Mouse (Mus musculus) kidney, postnatal 10 days (tissue): Measurements from ENCODE around the gene Hdac4.

ENCODE experiments used
- DNase-seq: peaks from one replicate; pipeline ENCODE4 v3.0.0; 2021; ENCODE audit warnings: mixed read lengths

The Hdac4 gene

DNA sequence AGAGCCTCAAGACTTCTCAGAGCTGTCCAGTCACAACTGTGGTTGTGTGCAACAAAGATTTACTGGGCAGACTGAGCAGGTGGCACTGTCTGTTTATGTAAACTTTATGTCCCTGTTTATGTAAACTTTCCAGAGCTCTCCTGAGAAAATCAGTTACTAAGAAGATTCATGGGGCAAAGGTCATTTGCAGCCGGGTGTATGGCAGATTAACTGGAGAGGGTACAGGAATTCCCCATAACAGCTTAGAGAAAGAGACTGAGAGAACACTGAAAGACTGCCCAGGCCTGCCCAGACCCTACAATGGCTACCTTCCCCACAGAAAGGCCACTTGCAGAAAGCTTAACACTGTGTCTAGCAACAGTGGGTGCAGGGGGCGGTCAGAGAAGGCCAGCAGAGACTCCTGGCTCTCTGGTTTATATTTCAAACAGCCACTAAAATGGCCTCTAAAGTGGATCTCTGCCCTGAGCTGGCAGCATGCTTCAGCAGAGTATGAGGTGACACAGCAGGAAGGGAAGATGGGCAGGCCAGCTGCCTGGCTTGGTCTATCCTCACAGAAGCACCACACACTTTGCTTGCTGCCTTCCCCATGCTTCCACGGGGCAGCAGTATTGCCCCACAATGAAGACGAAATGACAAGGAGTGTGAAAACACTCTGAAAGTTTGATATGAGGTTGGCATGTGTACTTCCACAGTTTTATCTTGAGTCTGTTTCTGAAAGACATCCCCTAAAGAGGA is 179.4 kb downstream of the Hdac4 start:
- DNase-seq, result peak; percentile 29

- DNase-seq, result no peak
These were observed 180.2 kb downstream of the Hdac4 start for GRCm38 (mm10) chr1:92015252-92015651.

DNA sequence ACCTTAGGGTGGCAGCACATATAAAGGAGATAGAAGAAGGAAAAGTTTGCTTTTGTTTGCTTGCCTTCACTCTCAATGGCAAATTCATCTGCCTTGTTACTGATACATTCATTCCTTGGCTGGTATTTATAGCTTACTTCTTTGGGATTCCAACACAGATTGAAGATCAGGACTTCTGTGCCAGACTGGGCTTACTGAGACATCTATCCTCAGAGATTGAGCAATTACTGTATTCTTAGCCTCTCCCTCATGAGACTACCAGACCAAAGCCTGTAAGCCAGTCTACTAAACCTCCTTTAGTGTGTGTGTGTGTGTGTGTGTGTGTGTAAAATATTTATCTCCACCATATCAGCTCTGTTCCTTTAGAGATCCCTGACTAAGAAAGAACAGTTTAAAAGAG is 181.0 kb downstream of the Hdac4 start:
- no peak for DNase-seq

- DNase-seq, result no peak
These were observed 188.8 kb downstream of the Hdac4 start for GRCm38 (mm10) chr1:92006666-92007065.

DNA sequence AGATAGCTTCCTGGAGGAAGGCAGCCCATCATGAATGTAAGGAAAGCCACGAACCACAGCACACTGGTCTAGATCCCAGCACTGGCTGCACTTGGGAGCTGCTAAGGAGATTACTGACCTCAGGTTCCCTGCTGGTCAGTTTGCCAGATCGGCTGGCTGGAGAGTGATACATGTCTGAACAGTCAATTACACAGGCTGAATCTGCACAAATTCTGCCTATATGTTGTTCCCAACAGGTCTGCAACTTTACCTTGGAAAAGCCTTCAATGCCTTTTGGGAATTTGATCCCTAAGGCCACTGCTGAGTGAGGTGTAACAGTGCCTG is 189.9 kb downstream of the Hdac4 start:
- DNase-seq, result no peak

DNA sequence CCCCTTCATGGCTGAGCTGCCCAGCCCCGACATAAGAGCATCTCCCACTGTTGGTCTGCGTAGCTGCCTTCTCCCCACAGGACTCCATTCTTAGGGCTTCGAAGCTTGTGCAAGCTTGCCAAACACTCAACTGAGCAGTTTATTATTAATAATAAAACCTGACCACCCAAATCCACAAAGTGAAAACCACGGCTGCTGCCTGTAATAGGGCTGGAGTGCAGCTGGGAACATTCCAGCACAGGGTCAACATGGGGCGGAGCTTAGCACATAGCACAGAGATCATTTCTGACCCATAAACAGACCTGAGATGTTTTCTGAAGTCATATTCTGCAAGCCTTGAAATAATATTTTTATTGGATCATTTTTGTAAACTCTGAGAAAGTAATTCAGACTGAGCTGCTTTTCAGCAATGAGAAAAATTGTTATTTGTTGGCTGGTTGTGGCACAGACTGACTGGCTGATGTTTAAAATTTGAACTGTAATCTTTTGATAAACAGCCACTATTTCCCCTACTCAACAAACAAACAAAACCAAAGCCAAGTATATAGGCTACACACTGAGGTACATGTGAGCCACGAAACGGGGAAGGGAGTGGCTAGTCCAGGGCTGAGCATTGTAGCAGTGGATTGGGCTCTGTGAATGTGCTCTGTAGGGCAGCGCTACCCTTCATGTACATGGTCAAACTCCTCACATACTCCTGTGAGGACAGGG is 190.4 kb downstream of the Hdac4 start:
- peak; percentile 82 for DNase-seq

- DNase-seq, result no peak
These were observed 191.4 kb downstream of the Hdac4 start for GRCm38 (mm10) chr1:92004122-92004521.

DNA sequence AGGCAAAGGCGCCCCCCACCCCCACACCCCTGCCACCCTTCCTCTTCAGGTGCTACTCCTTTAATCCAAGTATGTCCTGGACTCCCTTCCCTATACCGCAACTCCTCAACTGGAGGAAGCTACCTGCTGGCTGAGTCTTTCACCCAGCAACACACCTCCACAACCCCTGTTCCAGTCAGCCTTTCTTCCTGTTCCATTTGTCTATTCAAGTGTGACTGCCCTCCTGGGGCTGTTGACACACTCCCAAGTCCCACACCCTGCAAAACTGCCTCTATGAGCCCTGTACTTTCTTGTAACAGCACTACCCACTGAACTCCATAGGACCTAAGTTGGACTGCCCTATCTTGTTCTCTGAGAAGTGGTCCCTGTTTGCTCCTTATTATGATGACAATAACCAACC is 195.3 kb downstream of the Hdac4 start:
- no peak for DNase-seq

- peak; percentile 30 for DNase-seq
These were observed 201.8 kb downstream of the Hdac4 start for GRCm38 (mm10) chr1:91993658-91994165.

DNA sequence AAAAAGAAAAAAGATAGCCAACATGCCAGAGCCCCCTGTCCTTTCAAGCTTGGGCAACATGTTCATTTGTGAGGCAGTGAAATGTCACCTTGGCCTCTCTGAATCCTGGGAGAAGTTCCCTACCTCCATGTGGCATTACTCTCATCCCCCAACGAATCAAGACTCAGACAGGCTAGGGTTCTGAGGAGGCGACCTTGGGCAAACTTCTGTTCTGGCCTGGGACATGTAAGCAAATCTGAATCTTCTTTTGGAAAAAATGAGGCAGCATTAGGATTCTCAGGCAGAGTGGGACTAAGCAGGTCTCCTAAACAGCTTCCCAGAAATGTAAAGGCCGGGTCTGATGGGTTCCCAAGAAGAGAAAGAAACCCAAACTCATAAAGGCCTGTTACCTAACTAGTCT is 202.8 kb downstream of the Hdac4 start:
- DNase-seq, result no peak

DNA sequence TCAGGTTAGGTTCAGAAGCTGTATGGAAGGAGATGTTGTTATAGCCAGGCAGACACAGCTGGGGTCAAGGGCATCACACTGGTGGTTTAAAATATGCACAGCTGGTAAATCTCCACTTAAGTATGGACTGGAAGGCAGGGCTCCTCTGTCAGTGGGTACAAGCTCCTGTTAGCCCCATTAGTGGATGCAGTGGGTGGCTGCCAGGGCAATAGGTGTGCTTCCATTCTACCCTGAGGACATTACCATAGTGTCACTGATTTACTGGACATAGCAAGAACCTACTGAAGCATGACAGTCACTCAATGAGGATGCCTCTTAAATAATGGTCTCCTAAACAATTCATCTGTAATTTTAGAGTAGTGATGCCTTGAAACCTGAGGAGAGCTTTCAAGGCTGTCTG is 203.9 kb downstream of the Hdac4 start:
- DNase-seq, result no peak

GRCm38 (mm10) chr1:91990852-91991251 is 204.6 kb downstream of the Hdac4 start:
- DNase-seq, result peak; percentile 60

- peak; percentile 31 for DNase-seq
These were observed 206.6 kb downstream of the Hdac4 start for GRCm38 (mm10) chr1:91988866-91989265.

DNA sequence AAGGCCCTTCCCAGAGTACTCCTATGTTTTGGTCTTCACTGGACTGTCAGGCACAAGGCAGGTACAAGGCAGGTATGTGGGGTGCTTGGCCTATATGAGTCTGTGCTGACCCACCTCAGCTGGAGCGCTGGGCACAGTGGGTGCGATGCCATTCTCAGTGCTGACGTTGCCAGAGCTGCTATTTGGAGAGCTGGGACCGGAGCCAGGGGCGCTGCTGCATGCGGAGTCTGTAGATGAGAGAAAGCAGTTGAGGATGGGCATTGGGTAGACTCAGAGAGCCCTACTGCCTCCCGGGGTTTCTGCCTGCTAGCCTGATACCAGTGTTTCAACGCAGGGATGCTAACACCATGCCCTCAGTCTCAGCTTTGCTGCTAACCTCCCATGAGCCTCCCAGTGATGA is 208.1 kb downstream of the Hdac4 start:
- DNase-seq, result no peak

- no peak for DNase-seq
These were observed 209.7 kb downstream of the Hdac4 start for GRCm38 (mm10) chr1:91985783-91986182.

DNA sequence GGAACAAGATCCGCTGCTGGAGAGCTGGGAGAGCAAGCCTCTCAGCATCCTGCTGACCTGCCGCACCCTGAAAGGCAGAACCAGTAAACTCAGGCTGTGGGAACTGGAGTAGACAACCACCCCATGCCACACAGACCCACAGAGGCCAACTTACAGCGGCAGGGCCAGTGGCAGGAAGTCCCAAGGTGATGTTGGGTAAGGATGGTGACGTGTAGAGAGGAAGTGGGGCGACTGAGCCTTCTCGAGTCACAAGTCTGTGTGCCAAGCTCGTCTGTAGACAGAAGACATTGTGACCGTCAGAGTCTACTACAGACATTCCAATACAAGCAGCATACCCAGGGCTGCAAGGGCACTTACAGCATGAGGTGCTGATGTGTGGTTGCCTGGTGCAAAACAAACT is 211.0 kb downstream of the Hdac4 start:
- no peak for DNase-seq

DNA sequence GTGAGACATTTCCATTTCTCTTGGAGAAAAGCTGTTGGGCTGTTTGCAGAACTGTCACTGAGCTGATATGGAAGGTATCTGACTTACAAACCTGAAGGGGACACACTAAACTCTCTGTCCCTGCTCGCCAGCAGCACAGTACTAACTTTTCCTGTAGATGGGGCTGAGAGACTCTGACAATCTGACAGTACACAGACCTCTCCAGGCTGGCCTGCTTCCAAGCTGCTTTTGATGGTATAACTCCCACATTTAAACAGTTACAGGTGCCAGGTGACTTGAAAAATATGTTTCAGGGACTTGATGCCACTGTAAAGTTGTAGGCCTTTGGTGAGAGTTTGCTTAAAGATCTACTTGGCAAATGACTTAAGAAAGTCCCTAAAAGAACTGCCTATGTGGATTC is 214.1 kb downstream of the Hdac4 start:
- DNase-seq, result peak; percentile 43

DNA sequence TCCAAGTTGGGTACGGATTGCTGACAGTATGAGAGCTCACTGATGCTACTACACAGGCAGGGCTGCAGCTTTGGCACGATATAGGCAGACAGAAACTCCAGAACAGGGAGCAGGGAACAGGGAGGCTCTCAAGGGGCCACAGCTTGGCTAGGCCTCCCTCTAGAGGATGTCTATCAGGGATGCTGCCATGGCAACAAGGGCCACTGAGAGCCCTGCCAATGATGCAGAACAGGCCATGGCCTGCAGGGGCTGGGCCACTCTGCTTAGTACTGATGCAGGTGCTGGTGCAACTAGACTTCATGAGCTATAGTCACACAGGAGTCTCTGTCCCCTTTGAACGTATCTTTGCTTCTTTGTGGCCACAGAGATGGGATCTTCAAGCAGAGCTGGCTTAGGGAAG is 217.1 kb downstream of the Hdac4 start:
- DNase-seq, result peak; percentile 22

GRCm38 (mm10) chr1:91968710-91969379 is 226.7 kb downstream of the Hdac4 start:
- peak; percentile 81 for DNase-seq

GRCm38 (mm10) chr1:91967041-91967440 is 228.5 kb downstream of the Hdac4 start:
- DNase-seq, result no peak

- no peak for DNase-seq
These were observed 230.8 kb downstream of the Hdac4 start for GRCm38 (mm10) chr1:91964486-91965335.

- DNase-seq, result peak; percentile 87
These were observed 233.2 kb downstream of the Hdac4 start for GRCm38 (mm10) chr1:91962256-91962655.

GRCm38 (mm10) chr1:91961231-91961630 is 234.3 kb downstream of the Hdac4 start:
- DNase-seq, result peak; percentile 67
